Comparison of ENCODE assay signal across 9 mouse cellular contexts in the genomic region with DNA sequence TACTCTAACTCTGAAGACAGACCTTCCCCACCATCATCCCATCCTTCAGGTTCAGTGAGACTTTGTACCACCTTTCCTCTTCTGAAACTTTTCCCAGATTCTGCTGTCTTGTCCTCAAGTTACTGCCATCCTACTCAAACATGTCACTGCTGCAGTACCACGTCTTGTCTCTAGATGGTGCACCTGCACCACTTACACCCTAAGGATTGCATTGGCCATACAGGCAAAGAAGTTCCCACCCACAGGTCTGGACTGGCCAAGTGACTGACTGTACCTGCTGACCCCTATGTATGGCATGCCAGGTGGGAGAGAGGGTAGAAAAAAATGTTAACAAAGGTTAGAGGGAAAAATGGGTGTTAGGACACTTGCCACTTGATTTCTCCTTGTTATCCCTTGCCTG. TPM values are rescaled to one million over a fixed set of nuclear protein-coding genes. Genes with fewer than 3 reads are reported as not detected.
A peak's percentile ranks its signal among the peaks of the same experiment; 100 is the strongest.
DNase-seq lines count a peak whose midpoint lies in the region; ATAC-seq lines count a peak whose summit lies in the region.
"Had no signal": no experiment of that assay in that cellular context is flagged by ENCODE, and none has a peak within 500 bp of the region (broad histone marks: within the 10 kb centered on the region; RNA-seq: fewer than 3 reads in every experiment).

No protein-coding gene starts in this region.

- DNase-seq in CD8-positive naive resting alpha-beta T cell, adult 2 months (ENCODE audit: low read depth in 2 of 2, low spot score in 2 of 2), result peak; percentile 57 to 69
- peak; percentile 58 for DNase-seq in c-Kit-negative CD71-positive TER-119-positive erythroid progenitor cells, embryonic 14.5 days (ENCODE audit: low read depth, low spot score)
- DNase-seq in forebrain, embryonic 10.5 days (ENCODE audit: extremely low spot score, low spot score), result peak; percentile 75
- DNase-seq in heart, postnatal 14 days, result peak; percentile 78 to 88
- peak; percentile 89 for DNase-seq in kidney, postnatal 4 days
- DNase-seq in telencephalon, adult 2 months (ENCODE audit: low read depth, low spot score), result peak; percentile 70

- peak; percentile 38; the same call in 1 of the 2 replicates for ATAC-seq in liver, embryonic 15.5 days (ENCODE audit: insufficient read depth)
- ATAC-seq in neural tube, embryonic 14.5 days (ENCODE audit: low read depth), result peak; percentile 60; the same call in 1 of the 2 replicates

- intact Hi-C loops in heart, postnatal 14 days (cut with DNase I), result loop anchor here (5.0 kb wide), 1 partner anchor 617 kb away; no protein-coding TSS in a partner anchor

- no peaks in the 10 kb centered on the region for H3K27me3 ChIP-seq in forebrain, embryonic 10.5 days (ENCODE audit: poor library complexity, severe bottlenecking)
- H3K27me3 ChIP-seq in liver, embryonic 15.5 days, result no peaks in the 10 kb centered on the region
- H3K27me3 ChIP-seq in neural tube, embryonic 14.5 days (ENCODE audit: control insufficient read depth, insufficient read depth, low read length), result no peaks in the 10 kb centered on the region

- no peaks in the 10 kb centered on the region for H3K9me3 ChIP-seq in forebrain, embryonic 10.5 days
- H3K9me3 ChIP-seq in liver, embryonic 15.5 days (replicated peaks), result no peaks in the 10 kb centered on the region
- H3K9me3 ChIP-seq in neural tube, embryonic 14.5 days (ENCODE audit: control insufficient read depth, low read length), result no peaks in the 10 kb centered on the region

- 2% methylated on average over 1 of the region's 1 CpGs for WGBS in forebrain, embryonic 10.5 days
- WGBS in liver, embryonic 15.5 days (ENCODE audit: insufficient replicate concordance), result 0% methylated on average over 1 of the region's 1 CpGs
- 0% methylated on average over 1 of the region's 1 CpGs for WGBS in neural tube, embryonic 14.5 days

- H3K4me2 ChIP-seq in liver, embryonic 15.5 days, result no peak overlapping the region
- no peak overlapping the region for H3K4me2 ChIP-seq in neural tube, embryonic 14.5 days (ENCODE audit: low read depth, low read length)

- peaks cover 54% of the 10 kb centered on the region for H3K36me3 ChIP-seq in forebrain, embryonic 10.5 days (replicated peaks)
- peaks cover 19% of the 10 kb centered on the region; the same call in 1 of the 2 replicates for H3K36me3 ChIP-seq in liver, embryonic 15.5 days (replicated peaks)
- peaks cover 14% of the 10 kb centered on the region for H3K36me3 ChIP-seq in neural tube, embryonic 14.5 days (ENCODE audit: control insufficient read depth, insufficient read depth, low read length)

- no peaks in the 10 kb centered on the region for H3K4me1 ChIP-seq in forebrain, embryonic 10.5 days
- peaks cover 14% of the 10 kb centered on the region; the same call in 1 of the 2 replicates for H3K4me1 ChIP-seq in liver, embryonic 15.5 days (replicated peaks)
- H3K4me1 ChIP-seq in neural tube, embryonic 14.5 days (ENCODE audit: control insufficient read depth, insufficient read depth, low read length), result no peaks in the 10 kb centered on the region

- H3K4me3 ChIP-seq in forebrain, embryonic 10.5 days, result no peak overlapping the region
- H3K4me3 ChIP-seq in liver, embryonic 15.5 days (replicated peaks), result no peak overlapping the region
- H3K4me3 ChIP-seq in neural tube, embryonic 14.5 days (ENCODE audit: low read depth, low read length), result no peak overlapping the region

- H3K9ac ChIP-seq in liver, embryonic 15.5 days, result no peak overlapping the region
- H3K9ac ChIP-seq in neural tube, embryonic 14.5 days (replicated peaks; ENCODE audit: low read depth, low read length), result no peak overlapping the region

- H3K27ac ChIP-seq in forebrain, embryonic 10.5 days, result no peak overlapping the region
- H3K27ac ChIP-seq in liver, embryonic 15.5 days (replicated peaks), result no peak overlapping the region
- no peak overlapping the region for H3K27ac ChIP-seq in neural tube, embryonic 14.5 days (ENCODE audit: low read depth, low read length)

RNA-seq across cellular contexts. Expression of gene Tex264, which starts 10.2 kb away (rescaled TPM):
- polyA plus RNA-seq in forebrain, embryonic 10.5 days (2016; fragmentation: Nextera tagmentation; extraction: Ambion mirVana), result 25.6 and 26.5 TPM in 2 replicates
- 10 to 100 TPM; 35.1 to 39.4 TPM for total RNA-seq in heart, postnatal 14 days (2021)
- polyA plus RNA-seq in liver, embryonic 15.5 days (2015; fragmentation: Nextera tagmentation; extraction: Ambion mirVana), result 16.5 and 16.8 TPM in 2 replicates
- 62.2 and 67.2 TPM in 2 replicates for polyA plus RNA-seq in neural tube, embryonic 14.5 days (2014; fragmentation: Nextera tagmentation; extraction: Ambion mirVana)

RNA-seq across cellular contexts. Expression of gene Grm2, which starts 19.6 kb away (rescaled TPM):
- polyA plus RNA-seq in forebrain, embryonic 10.5 days (2016; fragmentation: Nextera tagmentation; extraction: Ambion mirVana), result 1.1 and 1.3 TPM in 2 replicates
- not detected for total RNA-seq in heart, postnatal 14 days (2021)
- polyA plus RNA-seq in liver, embryonic 15.5 days (2015; fragmentation: Nextera tagmentation; extraction: Ambion mirVana), result not detected in 2 replicates
- polyA plus RNA-seq in neural tube, embryonic 14.5 days (2014; fragmentation: Nextera tagmentation; extraction: Ambion mirVana), result 4.9 and 7.5 TPM in 2 replicates
- polyA plus RNA-seq: gonadal fat pad, adult 2 months had no signal

RNA-seq across cellular contexts. Expression of gene Iqcf6, which starts 49.1 kb away (rescaled TPM):
- not detected in 2 replicates for polyA plus RNA-seq in forebrain, embryonic 10.5 days (2016; fragmentation: Nextera tagmentation; extraction: Ambion mirVana)
- total RNA-seq in heart, postnatal 14 days (2021), result not detected
- not detected in 2 replicates for polyA plus RNA-seq in liver, embryonic 15.5 days (2015; fragmentation: Nextera tagmentation; extraction: Ambion mirVana)
- polyA plus RNA-seq in neural tube, embryonic 14.5 days (2014; fragmentation: Nextera tagmentation; extraction: Ambion mirVana), result not detected in 2 replicates
- polyA plus RNA-seq: gonadal fat pad, adult 2 months had no signal
